Mouse (Mus musculus): ENCODE data around the gene Comp. TPM values are rescaled to one million over a fixed set of nuclear protein-coding genes. Genes with fewer than 3 reads are reported as not detected.
A peak's percentile ranks its signal among the peaks of the same experiment; 100 is the strongest.

The Comp gene
- 1.0 TPM in 1 of 2 replicates, not detected in the other for total RNA-seq (2017)

GRCm38 (mm10) chr8:70373397-70374317 is at the start of gene Comp:
Gene Comp, plus strand, starts transcription at chr8:70373558.
- no peak for ATAC-seq (ENCODE audit: extremely low read depth, insufficient number of reproducible peaks, low FRiP score, poor library complexity, severe bottlenecking)

DNA sequence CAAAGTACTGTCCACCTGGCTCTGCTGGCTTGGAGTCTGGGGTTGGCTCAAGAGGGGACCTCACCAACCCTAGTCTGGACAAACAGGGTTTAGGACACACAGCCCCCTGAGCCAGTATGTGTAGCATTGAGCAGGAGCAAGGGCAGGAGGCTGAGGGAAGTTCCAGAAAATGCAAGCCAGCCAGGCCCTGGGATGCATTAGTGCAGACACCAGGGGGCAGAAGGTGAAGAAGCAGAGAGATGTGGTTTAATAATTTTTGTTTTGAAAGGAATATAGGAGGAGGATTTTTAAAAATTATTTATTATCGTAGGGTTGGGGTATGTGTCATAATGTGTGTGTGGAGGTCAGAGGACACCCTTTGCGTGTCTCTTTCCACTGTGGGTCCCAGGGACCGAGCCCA is 49.6 kb upstream of the Comp start:
- ATAC-seq (ENCODE audit: extremely low read depth, insufficient number of reproducible peaks, low FRiP score, poor library complexity, severe bottlenecking) = no peak

DNA sequence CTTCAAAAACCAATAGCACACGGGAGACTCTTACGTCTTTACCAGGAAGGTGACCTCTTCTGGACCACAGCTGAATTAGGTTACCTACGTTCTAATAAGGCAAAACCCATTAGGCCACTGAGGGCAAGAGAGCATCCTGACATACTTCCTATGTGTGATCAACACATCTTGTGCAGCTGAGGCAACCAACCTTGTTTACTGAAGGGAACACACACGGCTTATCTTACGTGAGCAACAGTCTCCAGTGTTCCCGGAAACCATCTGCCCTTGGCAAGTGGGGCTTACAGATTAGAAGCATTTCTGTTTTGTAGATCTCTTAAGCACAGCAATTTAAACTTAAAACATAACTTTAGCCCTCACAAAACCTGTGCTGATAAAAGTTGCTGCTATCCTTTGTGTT is 45.8 kb upstream of the Comp start:
- no peak for ATAC-seq (ENCODE audit: extremely low read depth, insufficient number of reproducible peaks, low FRiP score, poor library complexity, severe bottlenecking)

- ATAC-seq (ENCODE audit: extremely low read depth, insufficient number of reproducible peaks, low FRiP score, poor library complexity, severe bottlenecking) = no peak
Observed at GRCm38 (mm10) chr8:70329124-70329834, 44.1 kb upstream of the Comp start, which contains the start of gene Gdf1. Gene Gdf1, plus strand, starts transcription at chr8:70329817.

DNA sequence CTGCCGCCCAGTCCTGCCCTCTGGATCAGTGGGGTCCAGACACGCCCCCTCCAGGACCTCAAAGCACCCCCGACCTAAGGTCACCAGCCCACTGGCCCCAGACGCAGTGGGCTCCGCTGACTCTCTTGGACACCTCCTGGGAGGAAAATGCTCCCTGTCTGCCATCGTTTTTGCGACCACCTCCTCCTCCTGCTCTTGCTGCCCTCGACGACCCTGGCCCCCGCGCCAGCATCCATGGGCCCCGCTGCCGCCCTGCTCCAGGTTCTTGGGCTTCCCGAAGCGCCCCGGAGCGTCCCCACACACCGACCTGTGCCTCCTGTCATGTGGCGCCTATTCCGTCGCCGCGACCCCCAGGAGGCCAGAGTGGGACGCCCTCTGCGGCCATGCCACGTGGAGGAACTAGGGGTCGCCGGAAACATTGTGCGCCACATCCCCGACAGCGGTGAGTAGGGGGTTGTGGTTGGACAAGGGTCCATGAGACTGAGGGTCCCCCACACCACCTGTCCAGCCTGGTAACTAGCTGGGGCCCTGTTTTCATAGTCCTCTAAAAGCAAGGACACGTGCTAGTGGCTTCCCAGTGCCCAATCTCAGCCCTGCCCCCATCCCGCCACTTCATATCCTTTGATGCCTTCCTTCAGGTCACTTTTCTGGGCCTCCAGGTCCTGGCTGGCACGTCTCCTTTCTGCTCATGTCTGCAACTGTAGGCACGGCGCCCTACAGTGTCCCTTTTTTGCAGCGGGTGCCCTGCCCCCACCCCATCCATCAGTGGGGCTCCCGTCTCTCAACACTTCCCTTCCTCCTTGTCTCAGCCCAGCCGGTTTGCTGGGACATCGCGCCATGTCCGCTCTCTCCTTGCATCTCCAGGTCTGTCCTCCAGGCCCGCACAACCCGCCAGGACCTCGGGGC is 43.3 kb upstream of the Comp start:
- ATAC-seq (ENCODE audit: extremely low read depth, insufficient number of reproducible peaks, low FRiP score, poor library complexity, severe bottlenecking) = 0 out of 2 replicates have a peak, but pooled peaks have one; percentile 13

DNA sequence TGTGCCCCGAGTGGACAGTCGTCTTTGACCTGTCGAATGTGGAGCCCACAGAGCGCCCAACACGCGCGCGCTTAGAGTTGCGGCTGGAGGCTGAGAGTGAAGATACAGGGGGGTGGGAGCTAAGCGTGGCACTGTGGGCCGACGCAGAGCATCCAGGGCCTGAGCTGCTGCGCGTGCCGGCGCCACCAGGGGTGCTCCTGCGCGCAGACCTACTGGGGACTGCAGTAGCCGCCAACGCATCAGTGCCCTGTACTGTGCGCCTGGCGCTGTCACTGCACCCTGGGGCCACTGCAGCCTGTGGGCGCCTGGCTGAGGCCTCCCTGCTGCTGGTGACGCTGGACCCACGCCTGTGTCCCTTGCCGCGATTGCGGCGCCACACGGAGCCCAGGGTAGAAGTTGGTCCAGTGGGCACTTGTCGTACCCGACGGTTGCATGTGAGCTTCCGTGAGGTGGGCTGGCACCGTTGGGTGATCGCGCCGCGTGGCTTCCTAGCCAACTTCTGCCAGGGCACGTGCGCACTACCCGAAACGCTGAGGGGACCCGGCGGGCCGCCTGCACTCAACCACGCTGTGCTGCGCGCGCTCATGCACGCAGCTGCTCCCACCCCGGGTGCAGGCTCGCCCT is 42.5 kb upstream of the Comp start:
- no peak for ATAC-seq (ENCODE audit: extremely low read depth, insufficient number of reproducible peaks, low FRiP score, poor library complexity, severe bottlenecking)

DNA sequence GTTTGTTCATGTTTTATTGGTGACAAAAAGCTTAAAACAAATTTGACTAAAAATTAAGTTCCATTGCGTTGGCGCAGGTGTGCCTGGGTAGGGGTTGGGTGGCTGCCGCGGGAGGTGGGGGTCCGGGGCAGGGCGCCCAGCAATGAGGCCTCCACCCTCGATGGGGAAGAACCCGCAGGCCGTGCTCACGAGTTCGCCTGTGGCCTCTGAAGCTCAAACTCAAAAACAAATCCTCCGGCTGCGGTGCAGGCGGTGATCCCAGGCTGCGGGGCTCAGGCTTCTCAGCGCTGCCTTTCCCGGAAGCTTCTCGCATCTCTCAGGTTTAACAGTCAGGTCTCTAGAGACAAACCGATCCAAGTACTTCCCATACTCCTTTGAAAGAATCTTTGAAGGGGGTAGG is 41.8 kb upstream of the Comp start:
- no peak for ATAC-seq (ENCODE audit: extremely low read depth, insufficient number of reproducible peaks, low FRiP score, poor library complexity, severe bottlenecking)

DNA sequence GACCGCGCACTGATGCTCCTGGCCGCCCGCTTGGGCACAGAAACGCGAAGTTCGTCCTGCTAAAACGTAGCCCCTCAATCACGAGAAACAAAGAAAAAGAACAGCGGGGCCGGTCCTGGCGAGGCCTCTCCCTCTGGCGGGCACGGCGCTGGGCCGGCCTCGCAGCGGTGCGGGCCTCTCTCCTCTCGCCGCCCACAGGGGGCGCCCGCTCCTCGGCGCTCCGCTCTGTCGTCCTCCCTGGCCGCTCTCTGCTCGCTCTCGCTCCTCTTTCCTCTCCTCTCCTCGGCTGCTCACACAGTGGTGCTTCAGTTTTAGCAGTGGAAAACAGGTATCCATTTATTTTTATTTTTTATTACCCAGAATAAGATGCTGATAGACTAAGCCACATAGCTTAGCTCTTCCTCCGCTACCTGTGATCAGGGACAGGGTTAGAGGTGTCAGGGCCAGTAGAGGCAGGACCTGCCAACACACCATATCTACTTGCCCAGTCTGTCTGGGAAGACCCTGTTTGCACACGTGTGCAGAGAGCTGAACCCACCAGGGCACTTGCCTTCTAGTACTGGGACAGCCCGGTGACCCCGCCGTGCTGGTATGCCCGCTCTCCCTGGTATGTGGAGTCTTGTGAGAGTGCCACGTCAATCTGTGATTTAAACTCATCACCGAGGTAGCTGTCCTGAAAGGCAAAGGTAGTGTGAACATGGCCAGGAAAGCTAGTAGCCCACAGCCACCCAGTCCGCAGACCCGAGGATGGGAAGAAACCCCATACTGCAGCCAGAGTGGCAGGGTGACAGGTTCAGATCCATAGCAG is 41.1 kb upstream of the Comp start:
- no peak for ATAC-seq (ENCODE audit: extremely low read depth, insufficient number of reproducible peaks, low FRiP score, poor library complexity, severe bottlenecking)

DNA sequence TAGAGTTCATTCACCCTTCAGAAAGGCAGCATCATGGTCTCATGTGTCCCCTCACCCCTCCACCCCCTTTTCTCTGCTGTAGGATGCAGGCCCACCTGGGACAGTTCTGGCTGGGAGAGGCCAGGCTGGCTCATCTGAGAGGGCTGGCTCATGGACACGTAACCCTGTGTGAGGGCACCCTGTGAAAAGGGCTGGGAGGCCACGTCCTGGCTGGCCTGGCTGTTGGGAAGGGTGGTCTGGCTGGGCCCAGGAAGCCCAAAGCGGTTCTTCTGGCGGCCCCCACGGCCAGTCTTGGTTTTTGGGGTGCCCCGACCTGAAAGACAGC is 40.5 kb upstream of the Comp start:
- no peak for ATAC-seq (ENCODE audit: extremely low read depth, insufficient number of reproducible peaks, low FRiP score, poor library complexity, severe bottlenecking)

DNA sequence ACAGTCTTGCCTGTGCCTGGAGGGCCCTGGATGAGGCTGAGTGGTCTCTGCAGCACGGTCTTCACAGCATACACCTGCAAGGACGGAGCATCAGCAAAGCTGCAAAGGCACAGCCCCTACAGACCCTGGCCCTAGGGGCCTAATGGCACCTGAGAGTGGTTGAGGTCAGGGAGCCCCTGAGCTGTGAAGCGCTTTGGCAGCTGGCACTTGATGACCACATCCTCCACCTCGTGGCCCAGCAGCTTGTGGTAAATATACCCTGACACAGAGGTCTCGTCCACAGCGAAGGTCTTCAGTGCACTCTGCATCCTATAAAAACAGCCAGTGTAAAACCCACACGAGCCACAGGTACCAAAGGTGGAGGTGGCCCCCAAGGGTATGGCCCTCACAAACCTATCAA is 34.4 kb upstream of the Comp start:
- no peak for ATAC-seq (ENCODE audit: extremely low read depth, insufficient number of reproducible peaks, low FRiP score, poor library complexity, severe bottlenecking)

DNA sequence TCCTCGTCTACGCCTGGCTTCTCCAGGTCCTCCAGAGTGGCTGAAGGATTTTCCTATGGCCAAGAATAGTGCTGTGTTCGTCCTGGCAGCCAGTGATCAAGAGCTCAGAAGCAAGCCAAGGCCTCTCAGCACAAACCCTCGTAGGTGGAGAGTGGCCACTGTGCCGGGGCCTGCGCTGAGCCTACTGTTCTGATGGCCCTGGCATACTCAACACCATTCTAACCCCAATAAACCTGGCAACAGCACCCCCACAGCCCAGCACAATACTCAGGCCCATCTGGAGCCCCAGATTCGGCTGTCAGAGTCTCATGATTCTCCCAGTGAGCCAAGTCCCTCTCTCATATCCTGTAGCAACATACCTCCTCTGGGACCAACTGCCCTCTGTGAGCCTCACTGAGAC is 32.7 kb upstream of the Comp start:
- ATAC-seq (ENCODE audit: extremely low read depth, insufficient number of reproducible peaks, low FRiP score, poor library complexity, severe bottlenecking) = no peak

DNA sequence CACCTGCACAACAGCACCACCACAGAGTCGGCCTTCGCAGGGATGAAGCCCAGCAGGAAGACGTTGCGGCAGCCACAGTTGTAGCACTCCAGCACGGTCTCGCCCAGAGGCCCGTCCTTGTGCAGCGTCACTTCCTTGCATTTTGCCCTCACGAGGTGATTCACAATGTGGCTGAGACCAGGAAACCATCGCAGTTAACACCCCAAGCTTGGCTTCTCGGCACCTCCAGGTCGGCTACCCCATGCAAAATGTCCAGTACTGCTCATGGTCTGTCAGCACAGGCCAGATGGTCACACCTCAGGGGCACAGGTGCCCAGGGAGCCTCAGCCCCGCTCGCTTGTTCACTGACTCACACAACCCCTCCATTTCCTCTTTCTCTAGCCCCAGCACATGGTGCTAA is 31.4 kb upstream of the Comp start:
- no peak for ATAC-seq (ENCODE audit: extremely low read depth, insufficient number of reproducible peaks, low FRiP score, poor library complexity, severe bottlenecking)

GRCm38 (mm10) chr8:70343076-70343475 is 30.3 kb upstream of the Comp start:
- ATAC-seq (ENCODE audit: extremely low read depth, insufficient number of reproducible peaks, low FRiP score, poor library complexity, severe bottlenecking) = no peak

DNA sequence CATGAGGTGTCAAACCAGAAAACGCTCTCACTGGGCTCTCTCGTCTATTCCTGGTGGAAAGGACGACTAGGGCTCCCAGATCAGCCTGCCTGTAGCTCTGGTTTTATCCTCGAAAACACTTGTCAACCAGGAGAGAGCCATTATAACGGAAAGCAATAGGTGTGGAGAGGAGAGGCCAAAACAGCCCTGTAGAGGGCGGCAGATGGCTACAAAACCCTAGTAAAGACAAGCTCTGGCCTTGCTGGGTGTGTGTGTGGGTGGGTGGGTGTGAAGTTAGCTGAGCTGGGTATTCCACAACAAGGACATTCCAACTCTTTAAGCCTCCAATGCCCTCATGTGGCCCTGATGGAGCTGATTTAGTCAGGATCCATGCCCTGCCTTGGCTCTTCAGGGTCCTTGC is 29.7 kb upstream of the Comp start:
- ATAC-seq (ENCODE audit: extremely low read depth, insufficient number of reproducible peaks, low FRiP score, poor library complexity, severe bottlenecking) = no peak

DNA sequence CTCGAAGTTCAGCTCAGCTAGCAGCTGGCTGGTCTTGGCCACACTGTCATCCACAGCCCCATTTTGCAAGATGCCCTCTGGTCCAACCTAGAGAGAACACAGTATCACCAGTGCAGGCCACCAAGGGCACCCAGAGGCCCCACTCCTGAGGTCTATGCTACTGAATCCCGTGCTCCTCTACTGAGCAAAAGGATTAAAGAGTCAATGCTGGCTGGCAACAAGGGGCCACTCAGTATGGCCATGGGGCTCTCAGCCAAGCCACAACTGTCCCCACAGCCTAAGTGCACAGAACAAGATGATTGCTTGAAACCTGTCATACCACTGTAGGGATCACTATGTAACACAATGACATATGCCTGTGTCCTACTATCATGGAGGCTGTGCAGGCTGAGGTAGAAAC is 29.1 kb upstream of the Comp start:
- no peak for ATAC-seq (ENCODE audit: extremely low read depth, insufficient number of reproducible peaks, low FRiP score, poor library complexity, severe bottlenecking)

- no peak for ATAC-seq (ENCODE audit: extremely low read depth, insufficient number of reproducible peaks, low FRiP score, poor library complexity, severe bottlenecking)
Observed at GRCm38 (mm10) chr8:70347443-70347842, 25.9 kb upstream of the Comp start.

DNA sequence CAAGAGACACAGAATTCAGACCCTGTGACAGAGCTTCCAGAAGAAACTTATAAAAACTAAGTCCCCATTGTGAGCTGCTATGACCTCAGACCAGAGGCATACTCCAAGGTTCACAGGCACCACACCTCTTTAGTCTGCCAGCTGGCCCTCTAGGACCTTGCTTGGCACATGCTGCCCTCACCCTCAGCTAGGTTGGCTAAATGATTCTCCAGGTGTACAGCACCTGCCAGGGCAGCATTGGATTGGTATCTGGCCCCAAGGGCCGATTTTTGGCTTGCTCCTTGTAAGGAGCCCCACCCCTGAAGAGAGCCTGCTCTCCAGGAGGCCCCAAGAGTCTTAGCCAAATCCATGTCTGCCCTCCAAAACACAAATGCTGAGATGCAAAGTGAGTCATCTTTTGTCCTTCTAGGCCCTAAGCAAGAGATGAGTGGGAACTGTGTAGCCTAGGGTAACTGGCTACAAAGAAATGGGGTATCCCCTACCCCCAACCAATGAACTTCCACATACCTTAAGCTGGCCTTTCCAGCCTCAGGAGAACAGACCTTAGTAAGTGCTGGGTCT is 25.4 kb upstream of the Comp start:
- ATAC-seq (ENCODE audit: extremely low read depth, insufficient number of reproducible peaks, low FRiP score, poor library complexity, severe bottlenecking) = no peak

Data from neutrophil, adult 5-6 weeks (primary cell).